Mouse (Mus musculus) kidney, embryonic 15.5 days (tissue): ENCODE results near the gene Lonrf2. TPM values are rescaled to one million over a fixed set of nuclear protein-coding genes. Genes with fewer than 3 reads are reported as not detected.

ENCODE experiments used
- ATAC-seq: fragments of 200-750 bp; cut with Nextera tagmentation; replicated peaks from 2 replicates; pipeline ENCODE4 v1.8.0; 2017; ENCODE audit warnings: moderate TSS enrichment; ENCODE audit not compliant: low FRiP score
- H3K27ac ChIP-seq: fragments of 300-500 bp; sonication (generic); 2 replicates; pipeline ENCODE4 v1.5.1; 2015; ENCODE audit warnings: mild to moderate bottlenecking, inconsistent platforms
- H3K27me3 ChIP-seq: fragments of 300-500 bp; sonication (generic); 2 replicates; pipeline ENCODE4 v1.6.1; 2015; ENCODE audit warnings: inconsistent platforms
- H3K36me3 ChIP-seq: fragments of 300-500 bp; sonication (generic); 2 replicates; pipeline ENCODE4 v1.6.1; 2015; ENCODE audit warnings: inconsistent platforms
- H3K4me1 ChIP-seq: fragments of 300-500 bp; sonication (generic); 2 replicates; pipeline ENCODE4 v1.6.1; 2015; ENCODE audit warnings: inconsistent platforms
- H3K4me2 ChIP-seq: fragments of 300-500 bp; sonication (generic); 2 replicates; pipeline ENCODE4 v1.6.1; 2015; ENCODE audit warnings: moderate library complexity, mild to moderate bottlenecking, inconsistent platforms
- H3K4me3 ChIP-seq: fragments of 300-500 bp; sonication (generic); replicated peaks from 2 replicates; pipeline ENCODE4 v1.5.1; 2015; ENCODE audit warnings: mild to moderate bottlenecking, inconsistent platforms
- H3K9ac ChIP-seq: fragments of 300-500 bp; sonication (generic); 2 replicates; pipeline ENCODE4 v1.6.1; 2015; ENCODE audit warnings: mild to moderate bottlenecking, inconsistent platforms
- H3K9me3 ChIP-seq: fragments of 300-500 bp; sonication (generic); replicated peaks from 2 replicates; pipeline ENCODE4 v1.6.1; 2016; ENCODE audit warnings: inconsistent platforms
- WGBS: fragments of 180-500 bp; shearing (Covaris S2); methylation state at CpG from one replicate; pipeline ENCODE4 v1.1.7; 2015; ENCODE audit warnings: mixed read lengths; 5-methylcytosine and 5-hydroxymethylcytosine counted together
- polyA plus RNA-seq: library from polyadenylated mRNA; unstranded; fragments of >200 nt; fragmentation: Nextera tagmentation; extraction: Ambion mirVana; gene quantifications from 2 replicates; pipeline ENCODE4 v1.2.1, GENCODE M21; 2015

Gene Lonrf2
- polyA plus RNA-seq, 1 experiment from 2014 or later, result 1.7 TPM

GRCm38 (mm10) chr1:38766661-38767572, 69.6 kb downstream of the Lonrf2 start:
- peak; percentile 96 for ATAC-seq
- peak overlapping the region; percentile 91 for H3K27ac ChIP-seq
- H3K4me2 ChIP-seq, result peak overlapping the region; percentile 53
- H3K4me3 ChIP-seq, result peak overlapping the region; percentile 30
- peak overlapping the region; percentile 33; the same call in 1 of the 2 replicates for H3K9ac ChIP-seq
- peaks cover 38% of the 10 kb centered on the region for H3K4me1 ChIP-seq
- H3K9me3 ChIP-seq, result no peaks in the 10 kb centered on the region
- H3K36me3 ChIP-seq, result no peaks in the 10 kb centered on the region
- WGBS, result 7% methylated on average over 18 of the region's 18 CpGs
- H3K27me3 ChIP-seq, result 0 out of 2 replicates have a peak, but pooled peaks cover 3% of the 10 kb centered on the region

DNA sequence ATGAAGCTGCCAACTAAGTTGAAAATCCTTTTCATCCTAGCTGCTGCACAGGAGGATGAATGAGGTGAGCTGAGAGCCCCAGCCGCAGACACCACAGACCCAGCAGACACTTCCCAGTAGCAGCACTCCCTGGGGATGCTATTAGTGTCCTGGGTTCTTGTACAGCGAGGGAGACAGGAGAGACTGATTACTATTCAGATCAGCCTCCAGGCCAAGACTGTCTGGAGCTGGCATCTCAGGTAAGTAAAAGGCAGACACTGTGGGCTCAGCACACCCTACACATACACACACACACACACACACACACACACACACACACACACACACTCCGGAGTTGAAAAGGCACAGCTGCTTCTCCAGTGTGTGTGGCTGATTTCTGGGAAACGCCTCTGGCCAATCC, 70.3 kb downstream of the Lonrf2 start:
- 34% methylated on average over 4 of the region's 4 CpGs for WGBS
- H3K9me3 ChIP-seq, result no peaks in the 10 kb centered on the region
- peaks cover 39% of the 10 kb centered on the region for H3K4me1 ChIP-seq
- H3K4me3 ChIP-seq, result no peak overlapping the region
- 0 out of 2 replicates have a peak, but pooled peaks have one; percentile 11 for ATAC-seq
- H3K9ac ChIP-seq, result no peak overlapping the region
- peak overlapping the region; percentile 91 for H3K27ac ChIP-seq
- H3K36me3 ChIP-seq, result no peaks in the 10 kb centered on the region
- no peak overlapping the region for H3K4me2 ChIP-seq
- H3K27me3 ChIP-seq, result 0 out of 2 replicates have a peak, but pooled peaks cover 3% of the 10 kb centered on the region

DNA sequence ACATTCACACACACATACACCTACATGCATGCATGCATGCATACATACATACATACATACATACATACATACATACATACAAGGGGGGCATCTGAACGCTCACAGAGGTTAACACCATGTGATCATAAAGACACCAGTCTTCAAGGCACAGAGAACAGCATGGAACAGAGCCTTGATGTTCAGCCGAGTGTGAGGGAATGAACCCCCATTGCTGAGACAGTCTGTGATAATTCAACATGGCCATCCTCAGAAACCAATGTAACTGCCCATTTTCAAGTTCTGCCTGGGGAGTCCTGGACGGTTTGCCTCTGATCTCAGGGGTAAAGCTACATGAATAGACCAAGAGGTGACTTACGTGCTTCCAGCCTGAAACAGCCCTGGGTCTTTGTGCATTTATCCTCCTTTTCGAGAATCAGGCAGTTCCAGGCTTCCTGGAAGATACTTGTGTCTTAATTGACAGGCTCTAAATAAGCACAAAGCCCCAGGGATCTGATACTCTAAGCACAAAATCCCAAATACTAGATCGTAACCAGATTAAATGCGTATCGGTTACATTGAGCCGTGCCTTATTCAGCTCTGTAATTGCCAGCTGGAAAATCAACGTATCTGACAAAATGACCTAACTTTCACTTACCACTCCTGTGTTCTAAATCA, 72.4 kb downstream of the Lonrf2 start:
- no peak for ATAC-seq
- H3K9me3 ChIP-seq, result no peaks in the 10 kb centered on the region
- WGBS, result 49% methylated on average over 10 of the region's 10 CpGs
- H3K4me1 ChIP-seq, result peaks cover 55% of the 10 kb centered on the region
- no peaks in the 10 kb centered on the region for H3K36me3 ChIP-seq
- H3K27ac ChIP-seq, result no peak overlapping the region
- 0 out of 2 replicates have a peak, but pooled peaks cover 3% of the 10 kb centered on the region for H3K27me3 ChIP-seq
- no peak overlapping the region for H3K4me3 ChIP-seq
- H3K4me2 ChIP-seq, result no peak overlapping the region
- H3K9ac ChIP-seq, result no peak overlapping the region

DNA sequence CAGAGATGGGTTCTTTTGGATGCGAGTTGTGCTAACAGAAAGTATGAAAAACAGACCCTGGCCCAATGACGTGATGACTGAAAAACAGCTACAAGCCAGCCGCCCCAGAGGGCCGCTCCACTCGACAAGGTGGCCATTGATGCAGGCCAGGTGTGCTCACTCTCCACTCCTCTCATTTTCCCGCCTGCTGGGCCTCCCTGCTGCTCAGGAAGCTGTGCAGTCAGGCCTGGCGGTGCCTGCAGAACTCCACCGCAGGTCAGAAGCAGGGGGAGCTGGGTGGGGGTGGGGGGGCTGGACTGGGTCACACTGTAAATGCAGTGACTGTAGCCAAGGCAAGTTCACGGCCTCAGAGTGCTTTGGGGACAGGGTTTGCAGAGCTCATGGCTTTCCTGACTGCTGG, 76.1 kb downstream of the Lonrf2 start:
- Histone ChIP-seq H3K27me3 (no peaks in the 10 kb centered on the region), H3K9me3 (no peaks in the 10 kb centered on the region), H3K4me2 (no peak overlapping the region), H3K36me3 (no peaks in the 10 kb centered on the region), H3K27ac (peak overlapping the region; percentile 66), H3K4me1 (peaks cover 50% of the 10 kb centered on the region), H3K4me3 (no peak overlapping the region), H3K9ac (no peak overlapping the region)
- ATAC-seq, result peak; percentile 90
- 18% methylated on average over 9 of the region's 9 CpGs for WGBS

GRCm38 (mm10) chr1:38757791-38758403, 78.6 kb downstream of the Lonrf2 start:
- H3K9me3 ChIP-seq, result no peaks in the 10 kb centered on the region
- no peaks in the 10 kb centered on the region for H3K27me3 ChIP-seq
- H3K27ac ChIP-seq, result peak overlapping the region; percentile 68; the same call in 1 of the 2 replicates
- no peak overlapping the region for H3K9ac ChIP-seq
- ATAC-seq, result no peak
- 47% methylated on average over 5 of the region's 5 CpGs for WGBS
- no peaks in the 10 kb centered on the region for H3K36me3 ChIP-seq
- no peak overlapping the region for H3K4me3 ChIP-seq
- peaks cover 34% of the 10 kb centered on the region for H3K4me1 ChIP-seq
- H3K4me2 ChIP-seq, result no peak overlapping the region

- WGBS, result 32% methylated on average over 1 of the region's 1 CpGs
- ATAC-seq, result no peak
- no peak overlapping the region for H3K4me2 ChIP-seq
- no peak overlapping the region for H3K4me3 ChIP-seq
- no peaks in the 10 kb centered on the region for H3K4me1 ChIP-seq
- no peaks in the 10 kb centered on the region for H3K27me3 ChIP-seq
- H3K36me3 ChIP-seq, result no peaks in the 10 kb centered on the region
- no peak overlapping the region for H3K9ac ChIP-seq
- no peak overlapping the region for H3K27ac ChIP-seq
- no peaks in the 10 kb centered on the region for H3K9me3 ChIP-seq
Observed at GRCm38 (mm10) chr1:38743863-38744262, 92.6 kb downstream of the Lonrf2 start.

Other genes with a start within 250 kb of the Lonrf2 start
- gene Aff3, start 171.8 kb downstream of the Lonrf2 start, polyA plus RNA-seq, result 7.5 and 9.1 TPM in 2 replicates
- 4.1 and 4.8 TPM in 2 replicates for gene Chst10, start 61.5 kb upstream of the Lonrf2 start, polyA plus RNA-seq
- gene Nms, start 102.4 kb upstream of the Lonrf2 start, polyA plus RNA-seq, result not detected in 2 replicates
- 177 and 183 TPM in 2 replicates for gene Pdcl3, start 148.9 kb upstream of the Lonrf2 start, polyA plus RNA-seq